Mouse (Mus musculus) embryo, embryonic 9.5 days (tissue): Measurements from ENCODE around the gene Zc3h12d.

Experiments used
- DNase-seq: peaks from one replicate; pipeline ENCODE4 v3.0.0-alpha.2; 2017; ENCODE audit errors: extremely low spot score

Gene Zc3h12d

GRCm38 (mm10) chr10:7832171-7832676, at the start of gene Zc3h12d:
Gene Zc3h12d, plus strand, starts transcription at chr10:7832470.
- DNase-seq = peak; percentile 40

GRCm38 (mm10) chr10:7787319-7787718, 45.0 kb upstream of the Zc3h12d start:
- DNase-seq = no peak

- DNase-seq = no peak
Observed at GRCm38 (mm10) chr10:7792254-7792750, 40.0 kb upstream of the Zc3h12d start.

GRCm38 (mm10) chr10:7792751-7793385, 39.4 kb upstream of the Zc3h12d start, which contains the start of the genes Ginm1 and Ppil4:
Gene Ginm1, minus strand, starts transcription at chr10:7792824.
Gene Ppil4, plus strand, starts transcription at chr10:7792891.
- DNase-seq = peak; percentile 84

- no peak for DNase-seq
Observed at GRCm38 (mm10) chr10:7801258-7801657, 31.0 kb upstream of the Zc3h12d start.

GRCm38 (mm10) chr10:7802519-7803140, 29.6 kb upstream of the Zc3h12d start:
- DNase-seq = no peak

GRCm38 (mm10) chr10:7809937-7810336, 22.3 kb upstream of the Zc3h12d start:
- DNase-seq = peak; percentile 69

- DNase-seq = no peak
Observed at GRCm38 (mm10) chr10:7816476-7816875, 15.8 kb upstream of the Zc3h12d start.

- no peak for DNase-seq
Observed at GRCm38 (mm10) chr10:7818676-7819075, 13.6 kb upstream of the Zc3h12d start.

- DNase-seq = no peak
Observed at GRCm38 (mm10) chr10:7819156-7819555, 13.1 kb upstream of the Zc3h12d start.

GRCm38 (mm10) chr10:7819603-7820002, 12.7 kb upstream of the Zc3h12d start:
- no peak for DNase-seq

- no peak for DNase-seq
Observed at GRCm38 (mm10) chr10:7820171-7820570, 12.1 kb upstream of the Zc3h12d start.

GRCm38 (mm10) chr10:7821981-7822380, 10.3 kb upstream of the Zc3h12d start:
- no peak for DNase-seq

- no peak for DNase-seq
Observed at GRCm38 (mm10) chr10:7824663-7825280, 7.5 kb upstream of the Zc3h12d start.

- DNase-seq = no peak
Observed at GRCm38 (mm10) chr10:7825281-7825665, 7.0 kb upstream of the Zc3h12d start.

- DNase-seq = no peak
Observed at GRCm38 (mm10) chr10:7826106-7826505, 6.2 kb upstream of the Zc3h12d start.

GRCm38 (mm10) chr10:7833377-7834165, 1.3 kb downstream of the Zc3h12d start:
- DNase-seq = no peak

- DNase-seq = no peak
Observed at GRCm38 (mm10) chr10:7834671-7835225, 2.5 kb downstream of the Zc3h12d start.

- no peak for DNase-seq
Observed at GRCm38 (mm10) chr10:7836902-7837301, 4.6 kb downstream of the Zc3h12d start.

GRCm38 (mm10) chr10:7837446-7837845, 5.2 kb downstream of the Zc3h12d start:
- DNase-seq = no peak

- no peak for DNase-seq
Observed at GRCm38 (mm10) chr10:7838036-7838435, 5.8 kb downstream of the Zc3h12d start.
